Comparison of ENCODE assay signal across 23 mouse cellular contexts in the genomic region with DNA sequence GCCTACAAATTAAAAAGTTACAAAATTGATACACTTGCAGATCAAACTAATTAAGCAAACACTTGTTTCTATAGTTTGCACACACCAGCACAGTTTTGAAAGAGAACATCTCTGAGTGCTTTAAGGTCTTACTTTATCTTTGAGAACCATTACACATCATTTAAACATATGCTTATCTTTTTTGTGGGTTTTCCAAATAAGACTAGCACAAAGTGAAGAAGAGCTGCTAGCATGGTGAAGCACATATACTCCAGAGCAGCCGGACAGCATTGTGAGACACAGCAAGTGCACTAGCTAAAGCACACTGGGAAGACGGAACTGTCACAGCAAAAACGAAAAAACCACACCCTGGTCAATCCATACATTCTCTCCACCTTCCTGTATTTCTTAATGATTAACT. TPM values are rescaled to one million over a fixed set of nuclear protein-coding genes. Genes with fewer than 3 reads are reported as not detected.
DNase-seq lines count a peak whose midpoint lies in the region; ATAC-seq and TF ChIP-seq lines count a peak whose summit lies in the region.
"Had no signal": no experiment of that assay in that cellular context is flagged by ENCODE, and none has a peak within 500 bp of the region (broad histone marks: within the 10 kb centered on the region; RNA-seq: fewer than 3 reads in every experiment).

No protein-coding gene starts in this region.

- peak overlapping the region; percentile 27; the same call in 1 of the 2 replicates for H3K4me2 ChIP-seq in intestine, embryonic 16.5 days (ENCODE audit: low read depth, low read length)
- H3K4me2 ChIP-seq in liver, embryonic 15.5 days: peak overlapping the region; percentile 83
- H3K4me2 ChIP-seq: heart, embryonic 13.5 days; hindbrain, embryonic 15.5 days; midbrain, embryonic 12.5 days; neural tube, embryonic 13.5 days had no signal

- WGBS in intestine, embryonic 16.5 days: 69% methylated on average over 3 of the region's 3 CpGs
- WGBS in liver, embryonic 15.5 days (ENCODE audit: insufficient replicate concordance): 3% methylated on average over 3 of the region's 3 CpGs
- 88% methylated on average over 3 of the region's 3 CpGs for WGBS in heart, adult 2 months

- DNase-seq in G1E (ENCODE audit: low spot score): peak; percentile 23
- DNase-seq in c-Kit-positive CD71-positive TER-119-negative erythroid progenitor cells, embryonic 14.5 days (ENCODE audit: low read depth): peak; percentile 79
- no peak for DNase-seq in urinary bladder, postnatal 4 days (ENCODE audit: low spot score in 2 of 2)
- no peak for DNase-seq in layer of hippocampus, adult 9-11 months
- no peak for DNase-seq in gastrocnemius, adult 8-10 months (ENCODE audit: low spot score in 2 of 2)
- no peak for DNase-seq in heart, adult 2 months
- DNase-seq: adrenal gland, adult 8-10 months; cerebellum, adult 11 months; cerebellum, postnatal 14 days; kidney, adult 11 months; left cerebral cortex, postnatal 4 days; lung, postnatal 14 days; spleen, adult 18-20 months; thymus, postnatal 36 days had no signal

- TF ChIP-seq CTCF in G1E (IDR thresholded peaks at IDR 0.05; ENCODE audit: low read depth, low read length): no peak
- TF ChIP-seq CTCF in heart, adult 2 months (IDR thresholded peaks at IDR 0.05): no peak

- no peak overlapping the region for H3K9ac ChIP-seq in intestine, embryonic 16.5 days (ENCODE audit: low read depth, low read length)
- peak overlapping the region; percentile 30 for H3K9ac ChIP-seq in liver, embryonic 15.5 days
- H3K9ac ChIP-seq in heart, adult 2 months (ENCODE audit: low read depth, low read length): no peak overlapping the region
- H3K9ac ChIP-seq: heart, embryonic 13.5 days; hindbrain, embryonic 15.5 days; midbrain, embryonic 12.5 days; neural tube, embryonic 13.5 days had no signal

- peaks cover 49% of the 10 kb centered on the region for H3K4me1 ChIP-seq in G1E (ENCODE audit: insufficient read depth, low read depth, low read length)
- H3K4me1 ChIP-seq in intestine, embryonic 16.5 days (ENCODE audit: control insufficient read depth, insufficient read depth, low read length): peaks cover 12% of the 10 kb centered on the region; the same call in 1 of the 2 replicates
- peaks cover 60% of the 10 kb centered on the region for H3K4me1 ChIP-seq in liver, embryonic 15.5 days (replicated peaks)
- H3K4me1 ChIP-seq in heart, adult 2 months (ENCODE audit: control insufficient read depth, insufficient read depth, low read length): peaks cover 5% of the 10 kb centered on the region

- no peak overlapping the region; the same call in 1 of the 2 replicates for H3K4me3 ChIP-seq in G1E (ENCODE audit: low read depth, low read length)
- H3K4me3 ChIP-seq in intestine, embryonic 16.5 days (ENCODE audit: low read length): no peak overlapping the region
- H3K4me3 ChIP-seq in liver, embryonic 15.5 days (replicated peaks): peak overlapping the region; percentile 98
- no peak overlapping the region for H3K4me3 ChIP-seq in heart, adult 2 months
- H3K4me3 ChIP-seq: heart, embryonic 13.5 days; hindbrain, embryonic 15.5 days; midbrain, embryonic 12.5 days; neural tube, embryonic 13.5 days had no signal

- peaks cover 36% of the 10 kb centered on the region for H3K36me3 ChIP-seq in G1E (replicated peaks)
- H3K36me3 ChIP-seq in intestine, embryonic 16.5 days (ENCODE audit: control insufficient read depth, insufficient read depth, low read length): no peaks in the 10 kb centered on the region
- H3K36me3 ChIP-seq in liver, embryonic 15.5 days (replicated peaks): peaks cover 20% of the 10 kb centered on the region
- peaks cover 8% of the 10 kb centered on the region for H3K36me3 ChIP-seq in heart, adult 2 months (ENCODE audit: control insufficient read depth, insufficient read depth, low read length)
- H3K36me3 ChIP-seq: heart, embryonic 13.5 days had no signal

- no peak for TF ChIP-seq POLR2A in heart, adult 2 months (IDR thresholded peaks at IDR 0.05; ENCODE audit: insufficient read depth, low read depth, low read length)

- H3K27ac ChIP-seq in intestine, embryonic 16.5 days (ENCODE audit: low read length): peak overlapping the region; percentile 60; the same call in 1 of the 2 replicates
- H3K27ac ChIP-seq in liver, embryonic 15.5 days (replicated peaks): peak overlapping the region; percentile 85
- H3K27ac ChIP-seq in heart, adult 2 months: no peak overlapping the region
- H3K27ac ChIP-seq: heart, embryonic 13.5 days; hindbrain, embryonic 15.5 days; kidney, postnatal 0 days; midbrain, embryonic 12.5 days; neural tube, embryonic 13.5 days had no signal

- ATAC-seq in G1E (ENCODE audit: extremely low read depth, insufficient number of reproducible peaks, low FRiP score, poor library complexity, severe bottlenecking): peak; percentile 79
- ATAC-seq in intestine, embryonic 16.5 days: peak; percentile 26
- ATAC-seq in liver, embryonic 15.5 days (ENCODE audit: insufficient read depth): peak; percentile 24
- ATAC-seq: forebrain, embryonic 14.5 days; Patski had no signal

- intact Hi-C loops in heart, adult 2 months (cut with DNase I): no loop called here

- H3K9me3 ChIP-seq in G1E (replicated peaks): no peaks in the 10 kb centered on the region
- H3K9me3 ChIP-seq in intestine, embryonic 16.5 days (ENCODE audit: control insufficient read depth, low read length): no peaks in the 10 kb centered on the region
- no peaks in the 10 kb centered on the region for H3K9me3 ChIP-seq in liver, embryonic 15.5 days (replicated peaks)
- H3K9me3 ChIP-seq: heart, embryonic 13.5 days; hindbrain, embryonic 15.5 days; midbrain, embryonic 12.5 days; neural tube, embryonic 13.5 days had no signal

- TF ChIP-seq EP300 in heart, adult 2 months (IDR thresholded peaks at IDR 0.05; ENCODE audit: insufficient read depth, low read depth, low read length): no peak

- no peaks in the 10 kb centered on the region for H3K27me3 ChIP-seq in G1E (ENCODE audit: insufficient read depth, low read length)
- H3K27me3 ChIP-seq in intestine, embryonic 16.5 days (replicated peaks; ENCODE audit: control insufficient read depth, insufficient read depth, low read length): no peaks in the 10 kb centered on the region
- no peaks in the 10 kb centered on the region for H3K27me3 ChIP-seq in liver, embryonic 15.5 days
- no peaks in the 10 kb centered on the region for H3K27me3 ChIP-seq in heart, adult 2 months (ENCODE audit: control insufficient read depth, insufficient read depth, low read length)
- H3K27me3 ChIP-seq: heart, embryonic 13.5 days; hindbrain, embryonic 15.5 days; midbrain, embryonic 12.5 days; neural tube, embryonic 13.5 days; Patski had no signal

- H3K79me2 ChIP-seq in heart, adult 2 months (replicated peaks; ENCODE audit: control insufficient read depth, insufficient read depth, low read length): no peaks in the 10 kb centered on the region; the same call in 1 of the 2 replicates

RNA-seq across cellular contexts. Expression of gene Rb1, which starts 3.5 kb away (rescaled TPM):
- total RNA-seq in G1E (2014; fragmentation: Nextera tagmentation): 390 and 393 TPM in 2 replicates
- total RNA-seq in G1E (2017): 57.4 and 64.9 TPM in 2 replicates
- 10.1 and 11.6 TPM in 2 replicates for polyA plus RNA-seq in G1E (2012)
- 13.0 and 14.9 TPM in 2 replicates for polyA plus RNA-seq in intestine, embryonic 16.5 days (2015; fragmentation: Nextera tagmentation; extraction: Ambion mirVana)
- 21.4 and 23.4 TPM in 2 replicates for polyA plus RNA-seq in liver, embryonic 15.5 days (2015; fragmentation: Nextera tagmentation; extraction: Ambion mirVana)
- total RNA-seq in gastrocnemius, adult 8-10 months (2022): 10 to 100 TPM; 14.5 to 25.1 (median 17.4) TPM
- 10 to 100 TPM; 18.2 to 19.2 TPM for total RNA-seq in heart, adult 2 months (2021)
- polyA plus RNA-seq in heart, adult 2 months (2012; rRNA removed): 5.1 and 9.6 TPM in 2 replicates

Comparison
In these comparisons a context has a peak if more than half of its experiments do, and no peak if none do; other contexts are left out.
1. ATAC-seq: peak in every context shown above with its lines; median percentile 79 in G1E; 26 in intestine, embryonic 16.5 days; 24 in liver, embryonic 15.5 days.
2. DNase-seq: peak in G1E (single experiment) and c-Kit-positive CD71-positive TER-119-negative erythroid progenitor cells, embryonic 14.5 days (single experiment); none in urinary bladder, postnatal 4 days (0 of 2), layer of hippocampus, adult 9-11 months (single experiment), gastrocnemius, adult 8-10 months (0 of 2) and heart, adult 2 months (0 of 2).